Mouse (Mus musculus): ENCODE results near the gene Stard9. TPM values are rescaled to one million over a fixed set of nuclear protein-coding genes. Genes with fewer than 3 reads are reported as not detected.

Gene Stard9
- 1.2 and 1.3 TPM in 2 replicates for polyA plus RNA-seq (2015; fragmentation: Nextera tagmentation; extraction: Ambion mirVana)

DNA sequence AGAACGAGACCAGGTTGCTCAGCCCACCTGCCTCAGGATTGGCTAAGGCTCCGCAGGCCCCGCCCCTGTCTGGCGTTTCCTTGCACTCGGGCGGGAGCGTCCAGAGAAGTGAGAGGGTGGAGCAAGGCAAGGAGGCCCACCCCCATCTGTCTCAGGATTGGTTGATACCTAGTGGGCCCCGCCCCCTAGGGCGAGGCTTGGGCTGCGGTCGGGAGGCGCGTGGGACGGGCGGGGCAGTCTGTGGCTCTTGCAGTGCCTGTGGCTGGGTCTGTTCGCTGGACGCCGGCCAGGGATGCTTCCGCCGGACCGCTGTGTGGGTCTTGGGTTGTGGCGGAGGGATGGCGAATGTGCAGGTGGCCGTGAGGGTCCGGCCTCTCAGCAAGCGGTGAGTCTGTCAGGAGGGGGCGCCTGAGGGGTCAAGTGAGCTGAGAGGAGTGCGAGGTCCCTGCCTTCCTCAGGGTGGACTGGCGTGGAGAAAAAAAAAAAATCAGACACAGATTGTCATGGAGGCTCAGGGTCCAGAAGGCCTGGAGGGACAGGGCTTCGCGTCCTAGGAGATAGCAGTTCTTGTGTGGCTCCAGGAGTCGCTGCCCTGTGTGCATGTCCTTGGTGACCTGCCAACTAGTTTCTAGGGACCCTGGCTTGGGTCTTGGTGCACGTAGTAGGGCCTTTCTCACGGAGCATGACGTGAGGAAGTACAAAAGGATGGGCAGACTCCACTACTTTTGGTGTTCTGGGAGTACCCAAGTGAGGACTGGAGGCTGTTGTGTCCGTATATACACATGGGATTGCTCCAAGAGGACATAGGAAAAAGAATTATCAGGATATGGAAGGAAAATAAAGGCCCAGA, at the start of gene Stard9:
TSS of gene Stard9 (plus strand) at position 236 of the 850 bp plus-strand sequence.
- Histone ChIP-seq H3K9me3 (ENCODE audit: low read length) (no peaks in the 10 kb centered on the region), H3K27me3 (ENCODE audit: insufficient read depth, low read length) (no peaks in the 10 kb centered on the region), H3K4me2 (ENCODE audit: low read depth, low read length) (peak within 1 kb of the TSS; percentile 86), H3K27ac (ENCODE audit: low read depth) (peak within 1 kb of the TSS; percentile 48; the same call in 1 of the 2 replicates), H3K36me3 (replicated peaks; ENCODE audit: insufficient read depth, low read length) (no peaks in the 10 kb centered on the region; the same call in 1 of the 2 replicates), H3K9ac (replicated peaks) (peak within 1 kb of the TSS; percentile 70), H3K4me1 (ENCODE audit: insufficient read depth) (peaks cover 32% of the 10 kb centered on the region), H3K4me3 (ENCODE audit: low read depth, low read length) (peak within 1 kb of the TSS; percentile 60)
- ATAC-seq (peak; percentile 100), DNase-seq (peak; percentile 98)
- TF ChIP-seq CTCF (IDR thresholded peaks at IDR 0.05; ENCODE audit: low read depth) (peak; percentile 27), EP300 (IDR thresholded peaks at IDR 0.05; ENCODE audit: low read depth) (no peak)
- WGBS (ENCODE audit: insufficient replicate concordance) = 4% methylated on average over 36 of the region's 36 CpGs

DNA sequence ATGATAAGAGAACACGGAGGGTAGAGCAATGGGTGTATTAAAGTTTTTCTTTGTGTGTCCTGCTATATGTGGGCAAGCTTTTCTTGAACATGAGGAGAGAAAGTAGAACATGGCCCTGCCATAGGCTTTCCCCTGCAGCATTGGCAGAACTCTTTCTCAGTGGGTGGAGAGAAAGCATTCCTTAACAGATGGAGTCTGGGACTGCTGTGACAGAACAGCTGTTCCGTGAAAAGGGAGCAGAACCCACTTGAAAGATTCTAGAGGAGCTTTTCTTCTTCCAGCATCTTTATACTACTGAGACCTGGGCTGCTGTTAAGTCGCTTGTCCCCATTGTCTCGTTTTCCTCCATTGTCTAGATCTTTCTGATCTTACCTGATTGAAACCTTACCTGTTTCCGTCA, 39.2 kb upstream of the Stard9 start:
- ATAC-seq (no peak), DNase-seq (no peak)
- Histone ChIP-seq H3K27ac (ENCODE audit: low read depth) (no peak overlapping the region), H3K4me1 (ENCODE audit: insufficient read depth) (no peaks in the 10 kb centered on the region), H3K4me3 (ENCODE audit: low read depth, low read length) (no peak overlapping the region), H3K27me3 (ENCODE audit: insufficient read depth, low read length) (no peaks in the 10 kb centered on the region), H3K9ac (replicated peaks) (no peak overlapping the region), H3K9me3 (ENCODE audit: low read length) (no peaks in the 10 kb centered on the region), H3K4me2 (ENCODE audit: low read depth, low read length) (no peak overlapping the region), H3K36me3 (replicated peaks; ENCODE audit: insufficient read depth, low read length) (peaks cover 36% of the 10 kb centered on the region)
- TF ChIP-seq CTCF (IDR thresholded peaks at IDR 0.05; ENCODE audit: low read depth) = no peak
- 86% methylated on average over 5 of the region's 5 CpGs for WGBS (ENCODE audit: insufficient replicate concordance)

DNA sequence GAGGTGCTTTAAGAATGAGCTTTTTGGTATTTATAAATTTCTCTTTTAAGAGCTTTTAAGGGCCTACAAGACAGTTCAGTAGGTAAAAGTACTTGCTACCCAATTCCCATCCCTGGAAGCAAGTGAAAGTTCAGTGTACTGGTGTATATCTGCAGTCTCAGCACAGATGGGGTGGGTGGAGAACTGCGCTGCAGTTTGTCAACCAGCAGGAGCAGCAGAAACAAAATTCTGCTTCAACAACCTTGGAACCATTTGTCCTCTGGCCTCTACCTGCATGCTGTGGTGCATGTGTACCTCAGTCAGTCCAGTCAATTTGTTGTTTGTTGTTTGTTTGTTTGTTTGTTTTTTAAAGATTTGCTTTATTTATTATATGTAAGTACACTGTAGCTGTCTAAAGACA, 36.7 kb upstream of the Stard9 start:
- Histone ChIP-seq H3K36me3 (replicated peaks; ENCODE audit: insufficient read depth, low read length) (peaks cover 39% of the 10 kb centered on the region), H3K4me3 (ENCODE audit: low read depth, low read length) (no peak overlapping the region), H3K4me1 (ENCODE audit: insufficient read depth) (no peaks in the 10 kb centered on the region), H3K27me3 (ENCODE audit: insufficient read depth, low read length) (no peaks in the 10 kb centered on the region), H3K4me2 (ENCODE audit: low read depth, low read length) (no peak overlapping the region), H3K27ac (ENCODE audit: low read depth) (no peak overlapping the region), H3K9ac (replicated peaks) (no peak overlapping the region), H3K9me3 (ENCODE audit: low read length) (no peaks in the 10 kb centered on the region)
- DNase-seq (no peak), ATAC-seq (no peak)
- 81% methylated on average over 1 of the region's 1 CpGs for WGBS (ENCODE audit: insufficient replicate concordance)
- no peak for TF ChIP-seq EP300 (IDR thresholded peaks at IDR 0.05; ENCODE audit: low read depth)
- TF ChIP-seq CTCF (IDR thresholded peaks at IDR 0.05; ENCODE audit: low read depth) = 0 out of 2 replicates have a peak, but pooled peaks have one; percentile 7

DNA sequence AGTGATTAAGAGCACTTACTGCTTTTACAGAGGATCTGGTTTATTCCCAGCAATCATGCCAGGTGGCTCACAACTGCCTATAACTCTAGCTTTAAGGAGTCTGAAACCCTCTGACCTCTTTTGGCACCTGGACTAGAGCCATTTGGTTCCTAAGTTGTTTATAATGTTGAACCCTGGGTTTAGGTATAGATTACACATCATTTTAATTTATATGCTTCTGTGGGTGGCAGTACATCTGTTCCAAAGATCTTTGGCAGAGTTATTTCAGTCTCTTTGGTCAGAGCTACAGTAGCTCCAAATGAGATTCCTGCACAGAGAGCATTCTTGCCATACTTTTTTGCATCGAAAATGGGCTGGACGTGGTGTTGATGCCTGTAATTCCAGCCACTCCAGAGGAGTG, 31.2 kb upstream of the Stard9 start:
- Histone ChIP-seq H3K9me3 (ENCODE audit: low read length) (no peaks in the 10 kb centered on the region), H3K9ac (replicated peaks) (no peak overlapping the region), H3K27ac (ENCODE audit: low read depth) (no peak overlapping the region), H3K4me1 (ENCODE audit: insufficient read depth) (no peaks in the 10 kb centered on the region), H3K4me2 (ENCODE audit: low read depth, low read length) (no peak overlapping the region), H3K4me3 (ENCODE audit: low read depth, low read length) (no peak overlapping the region), H3K36me3 (replicated peaks; ENCODE audit: insufficient read depth, low read length) (peaks cover 52% of the 10 kb centered on the region), H3K27me3 (ENCODE audit: insufficient read depth, low read length) (no peaks in the 10 kb centered on the region)
- TF ChIP-seq EP300 (IDR thresholded peaks at IDR 0.05; ENCODE audit: low read depth) (no peak), CTCF (IDR thresholded peaks at IDR 0.05; ENCODE audit: low read depth) (no peak)
- 79% methylated on average over 2 of the region's 2 CpGs for WGBS (ENCODE audit: insufficient replicate concordance)
- ATAC-seq (no peak), DNase-seq (no peak)

DNA sequence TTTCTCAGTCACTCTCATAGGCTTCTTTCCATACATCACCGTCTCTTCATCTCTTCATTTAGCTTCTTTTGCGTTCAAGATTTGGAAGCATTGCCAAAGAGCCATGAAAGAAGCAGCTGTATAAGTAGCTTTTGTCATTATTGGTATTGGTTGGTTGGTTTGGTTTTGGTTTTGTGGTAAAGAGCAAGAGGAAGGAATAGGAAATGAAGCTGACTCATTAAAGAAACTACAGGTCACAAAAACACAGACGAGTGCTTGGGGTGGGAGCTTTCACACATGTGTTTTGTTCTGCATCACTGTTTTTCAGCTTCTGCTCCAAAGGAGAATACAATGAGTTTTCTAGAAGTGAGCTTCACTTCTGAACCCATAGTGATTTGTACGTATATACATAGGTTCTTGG, 29.4 kb upstream of the Stard9 start:
- TF ChIP-seq EP300 (IDR thresholded peaks at IDR 0.05; ENCODE audit: low read depth) (no peak), CTCF (IDR thresholded peaks at IDR 0.05; ENCODE audit: low read depth) (no peak)
- no peak overlapping the region for H3K4me3 ChIP-seq (ENCODE audit: low read depth, low read length)
- H3K36me3 ChIP-seq (replicated peaks; ENCODE audit: insufficient read depth, low read length) = peaks cover 44% of the 10 kb centered on the region
- no peak overlapping the region for H3K27ac ChIP-seq (ENCODE audit: low read depth)
- H3K4me1 ChIP-seq (ENCODE audit: insufficient read depth) = no peaks in the 10 kb centered on the region
- 74% methylated on average over 4 of the region's 4 CpGs for WGBS (ENCODE audit: insufficient replicate concordance)
- DNase-seq = no peak
- no peaks in the 10 kb centered on the region for H3K27me3 ChIP-seq (ENCODE audit: insufficient read depth, low read length)
- no peaks in the 10 kb centered on the region for H3K9me3 ChIP-seq (ENCODE audit: low read length)
- H3K9ac ChIP-seq (replicated peaks) = no peak overlapping the region
- H3K4me2 ChIP-seq (ENCODE audit: low read depth, low read length) = no peak overlapping the region
- no peak for ATAC-seq

DNA sequence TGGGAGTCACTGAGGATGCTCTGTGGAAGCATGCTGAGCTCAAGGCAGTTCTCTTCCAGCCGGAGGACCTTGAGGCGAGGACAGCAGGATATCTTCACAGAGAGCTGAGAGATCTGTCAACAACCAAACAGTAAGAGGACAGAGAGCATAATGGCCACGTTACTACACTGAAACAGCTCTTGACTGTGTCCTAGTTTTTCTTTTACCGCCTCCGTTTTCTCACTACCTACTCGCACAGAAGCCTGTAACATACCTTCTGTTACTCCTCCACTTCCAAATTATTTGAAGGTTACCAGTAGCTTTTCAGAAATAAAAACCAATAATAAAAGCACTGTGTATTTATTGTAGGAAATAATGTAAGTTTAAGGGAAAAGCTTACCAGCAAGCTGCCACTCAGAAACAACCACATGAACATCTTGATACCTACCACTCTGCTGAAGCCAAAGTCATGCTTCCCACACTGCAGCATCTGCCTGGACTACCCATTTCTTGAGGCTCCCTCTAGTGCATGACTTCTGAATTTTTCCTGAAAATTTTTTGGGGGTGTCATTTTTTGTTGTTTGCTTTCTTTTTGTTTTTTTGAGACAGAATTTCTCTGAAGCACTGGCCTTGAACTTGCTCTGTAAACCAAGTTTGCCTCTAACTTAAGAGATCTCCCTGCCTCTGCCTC, 22.8 kb upstream of the Stard9 start:
- H3K36me3 ChIP-seq (replicated peaks; ENCODE audit: insufficient read depth, low read length) = no peaks in the 10 kb centered on the region; the same call in 1 of the 2 replicates
- no peak overlapping the region for H3K9ac ChIP-seq (replicated peaks)
- H3K9me3 ChIP-seq (ENCODE audit: low read length) = no peaks in the 10 kb centered on the region
- TF ChIP-seq CTCF (IDR thresholded peaks at IDR 0.05; ENCODE audit: low read depth) (peak; percentile 57), EP300 (IDR thresholded peaks at IDR 0.05; ENCODE audit: low read depth) (no peak)
- H3K27ac ChIP-seq (ENCODE audit: low read depth) = no peak overlapping the region
- 84% methylated on average over 6 of the region's 6 CpGs for WGBS (ENCODE audit: insufficient replicate concordance)
- H3K4me2 ChIP-seq (ENCODE audit: low read depth, low read length) = no peak overlapping the region
- no peaks in the 10 kb centered on the region for H3K27me3 ChIP-seq (ENCODE audit: insufficient read depth, low read length)
- DNase-seq (no peak), ATAC-seq (no peak)
- H3K4me3 ChIP-seq (ENCODE audit: low read depth, low read length) = no peak overlapping the region
- H3K4me1 ChIP-seq (ENCODE audit: insufficient read depth) = peaks cover 19% of the 10 kb centered on the region
